Mouse (Mus musculus) left cerebral cortex, adult 11 months (tissue): ENCODE measurements around the gene Ntm.

Experiments
- DNase-seq: peaks from one replicate; pipeline ENCODE4 v3.0.0; 2022; ENCODE audit warnings: low spot score

Gene Ntm

GRCm38 (mm10) chr9:29318676-29319162 is 644.2 kb downstream of the Ntm start:
- DNase-seq: no peak

DNA sequence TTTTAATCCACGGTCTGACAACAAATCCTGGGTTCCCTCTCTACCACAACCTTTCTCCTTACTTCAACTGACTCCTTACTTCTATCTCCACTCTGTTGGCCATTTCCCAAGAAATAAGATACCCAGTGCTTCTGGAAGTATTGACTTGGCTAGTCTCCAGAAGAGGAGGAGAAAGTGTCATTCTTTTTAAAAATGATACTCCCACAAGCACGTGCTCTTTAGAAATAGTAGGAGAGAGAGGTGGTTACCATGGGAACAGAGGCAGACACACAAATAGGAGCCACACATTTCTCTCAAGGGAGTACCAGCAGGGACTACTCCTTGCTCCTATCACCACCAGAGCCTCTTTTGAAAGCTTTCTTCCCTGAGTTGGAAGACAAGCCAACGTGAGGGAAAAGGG is 645.3 kb downstream of the Ntm start:
- DNase-seq: peak; percentile 72

GRCm38 (mm10) chr9:29315842-29316241 is 647.1 kb downstream of the Ntm start:
- DNase-seq: no peak

DNA sequence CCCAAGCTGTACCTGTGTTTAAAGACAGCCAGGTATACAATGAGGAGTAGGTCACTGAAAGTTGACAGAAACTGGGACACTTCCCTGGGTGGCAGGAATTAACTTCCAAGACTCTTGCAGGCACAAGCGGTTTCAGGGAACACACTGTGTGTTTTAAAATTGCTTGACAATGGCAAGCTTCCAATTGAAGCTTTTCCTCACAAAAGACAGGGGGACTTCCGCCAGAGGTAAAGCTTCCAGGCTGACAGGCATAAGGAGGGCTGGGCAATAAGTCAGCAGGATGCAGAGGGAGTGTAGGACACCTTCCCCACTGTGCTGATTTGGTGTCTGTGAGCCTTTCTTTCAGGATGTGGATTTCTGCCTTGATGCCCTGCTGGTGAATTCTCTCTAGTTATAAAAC is 656.0 kb downstream of the Ntm start:
- no peak for DNase-seq

GRCm38 (mm10) chr9:29298340-29298739 is 664.6 kb downstream of the Ntm start:
- no peak for DNase-seq

DNA sequence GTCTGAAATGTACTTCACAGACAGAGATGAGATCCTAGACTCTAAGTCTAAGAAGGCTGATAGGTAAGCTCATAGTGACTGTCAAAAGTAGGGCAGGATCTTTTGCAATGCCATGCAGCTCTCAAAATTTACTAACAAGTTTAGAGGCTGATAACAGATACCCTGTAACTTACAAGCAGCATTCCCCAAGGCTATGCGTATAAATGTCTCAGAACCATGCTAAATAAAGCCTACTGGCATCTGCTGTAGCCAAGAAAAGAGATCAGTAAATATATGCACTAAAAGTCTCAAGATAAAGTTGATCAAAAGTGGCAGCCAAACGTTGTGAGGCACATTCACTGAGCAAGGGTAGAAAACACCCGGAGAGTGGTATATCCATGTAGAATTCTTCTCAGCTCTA is 666.2 kb downstream of the Ntm start:
- no peak for DNase-seq

DNA sequence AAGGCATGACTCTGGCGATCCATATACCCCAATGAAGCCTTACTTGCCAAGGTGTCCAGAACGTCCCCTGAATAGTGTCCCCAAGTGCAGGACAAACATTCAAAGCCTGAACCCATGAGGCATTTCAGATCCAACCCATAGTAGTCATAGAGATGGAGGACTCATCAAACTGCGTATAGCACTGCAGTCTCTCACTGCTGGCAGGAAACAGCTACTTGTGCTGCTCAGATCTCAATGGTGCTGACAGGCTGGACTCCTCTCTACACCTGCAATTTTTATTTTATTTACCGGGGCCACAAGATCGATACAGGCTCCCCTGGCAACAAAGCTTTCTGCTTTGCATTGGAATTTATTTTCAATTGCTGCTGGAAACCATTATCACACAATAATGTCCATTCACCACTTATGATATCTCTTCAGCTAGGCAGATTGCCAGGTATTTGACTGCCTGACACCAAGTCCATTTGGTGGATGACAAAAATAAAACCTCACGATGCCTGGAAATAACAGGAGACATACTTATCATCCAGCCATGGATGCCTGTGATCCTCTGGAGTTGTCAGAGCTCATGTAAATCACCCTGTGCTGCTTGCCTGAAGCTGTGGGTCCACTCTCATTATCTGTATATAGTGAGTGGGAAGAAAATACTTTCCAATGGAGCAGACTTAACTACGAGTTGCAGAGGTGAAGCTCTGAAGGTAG is 674.8 kb downstream of the Ntm start:
- no peak for DNase-seq

GRCm38 (mm10) chr9:29285144-29285543 is 677.8 kb downstream of the Ntm start:
- no peak for DNase-seq

DNA sequence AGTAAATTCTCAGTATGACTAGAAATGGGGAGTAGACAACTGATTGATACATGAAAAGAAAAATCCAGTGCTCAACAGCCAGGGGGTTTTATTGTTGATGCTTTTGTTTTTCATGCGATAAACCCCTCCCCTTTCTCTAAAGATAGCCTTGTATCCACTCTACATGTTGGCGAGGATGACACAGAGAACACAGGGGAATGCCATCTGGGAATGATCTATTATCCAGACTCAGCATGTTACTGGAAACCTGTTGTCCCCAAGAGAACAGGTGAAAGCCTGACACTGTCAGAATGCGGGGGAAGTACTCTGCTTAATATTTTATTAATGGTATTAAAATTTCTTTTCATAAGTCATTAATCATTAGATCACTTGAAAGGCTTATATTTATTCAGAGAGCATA is 690.1 kb downstream of the Ntm start:
- no peak for DNase-seq

- DNase-seq: no peak
These were observed 693.0 kb downstream of the Ntm start for GRCm38 (mm10) chr9:29269988-29270387.

- DNase-seq: peak; percentile 23
These were observed 693.7 kb downstream of the Ntm start for GRCm38 (mm10) chr9:29269277-29269646.

GRCm38 (mm10) chr9:29268583-29269276 is 694.2 kb downstream of the Ntm start:
- DNase-seq: peak; percentile 8

DNA sequence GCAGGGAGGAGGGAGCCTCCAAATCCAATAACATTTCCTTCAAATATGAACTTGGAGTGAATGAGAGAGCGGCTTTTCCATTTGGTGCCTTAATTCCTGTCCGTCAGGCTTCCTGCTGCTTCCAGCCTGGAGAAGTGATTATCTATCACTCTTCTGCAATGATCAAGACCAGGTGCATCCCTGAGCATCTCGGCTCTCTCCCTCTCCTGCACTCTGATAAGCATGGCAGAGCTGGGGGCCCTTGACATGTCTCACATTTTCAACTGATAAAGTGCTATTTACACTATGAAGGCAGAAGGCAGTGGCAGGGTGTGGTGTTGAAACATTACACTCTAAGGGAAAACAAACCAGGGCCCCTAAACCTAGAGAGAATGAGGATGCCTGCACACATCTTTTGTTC is 695.3 kb downstream of the Ntm start:
- no peak for DNase-seq

DNA sequence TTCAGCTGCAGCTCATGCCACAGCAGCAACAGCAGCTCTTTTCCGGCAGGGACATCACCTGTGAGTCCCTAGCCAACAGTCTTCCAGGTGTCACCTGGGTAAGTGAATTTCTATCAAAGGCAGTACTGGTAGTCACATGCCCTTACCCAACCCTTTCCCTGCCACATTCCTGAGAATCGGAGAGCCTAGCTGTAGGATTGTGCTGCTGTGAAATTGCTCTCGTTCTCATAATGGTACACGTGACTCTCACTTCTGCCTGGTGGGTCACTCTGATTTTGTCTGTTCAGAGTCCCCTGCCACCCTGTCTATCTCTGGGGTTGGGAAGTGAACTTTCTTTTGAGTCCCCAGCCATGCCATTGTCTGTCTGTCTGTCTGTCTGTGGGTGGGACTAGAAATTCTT is 697.8 kb downstream of the Ntm start:
- no peak for DNase-seq

DNA sequence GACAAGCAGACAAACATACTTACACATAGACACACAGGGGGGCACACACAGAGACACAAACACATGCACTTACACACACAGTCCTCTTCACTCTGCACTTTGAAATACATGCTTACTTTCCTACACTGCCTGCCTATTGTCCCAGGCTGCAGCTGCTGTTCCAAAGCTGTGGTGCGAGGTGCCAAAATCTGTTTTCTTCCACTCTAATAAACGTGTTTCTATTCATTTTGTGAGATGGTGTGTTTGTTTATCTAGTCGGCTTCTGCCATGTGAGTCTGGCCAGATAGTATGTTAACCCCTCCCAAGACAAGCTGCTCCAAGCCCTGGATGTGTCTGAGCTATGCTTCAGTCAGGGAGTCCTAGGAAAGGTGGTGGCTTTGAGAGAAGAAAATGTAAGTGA is 700.1 kb downstream of the Ntm start:
- no peak for DNase-seq

DNA sequence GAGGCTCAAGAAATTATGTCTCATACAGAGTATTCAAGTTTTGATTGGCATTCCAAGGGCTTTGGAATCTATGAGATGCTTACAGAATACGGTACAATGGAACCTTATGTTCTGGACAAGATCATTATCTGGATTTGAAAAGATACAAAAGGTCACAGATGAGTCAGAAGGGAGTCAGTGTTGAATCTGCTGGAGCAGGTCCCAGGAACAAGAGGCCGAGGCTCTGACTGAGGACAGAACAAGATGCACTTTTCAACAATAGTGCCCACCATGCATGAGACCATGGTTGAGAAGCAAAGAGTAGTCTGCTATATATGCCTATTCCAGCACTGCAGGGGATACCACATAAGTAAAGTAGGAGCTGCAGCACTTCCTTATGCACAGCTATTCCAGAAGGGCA is 710.1 kb downstream of the Ntm start:
- DNase-seq: no peak

DNA sequence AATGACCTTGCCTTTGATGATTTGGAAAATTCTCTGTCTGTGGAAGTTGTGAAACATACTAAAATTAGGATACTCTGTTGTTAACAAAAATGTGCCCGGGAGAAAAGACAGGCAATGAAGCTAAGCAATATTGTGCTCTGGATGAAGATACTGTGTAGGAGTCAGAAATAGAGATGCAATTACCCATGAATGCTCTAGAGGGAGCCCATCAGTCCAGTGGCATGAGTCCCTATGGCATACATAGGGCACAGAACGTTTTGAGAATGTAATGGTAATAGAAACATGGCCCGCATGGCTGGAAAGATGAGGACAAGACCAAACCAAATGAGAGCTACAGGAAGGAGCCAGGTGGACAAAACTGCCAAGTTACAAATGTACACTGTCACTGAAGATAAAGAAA is 712.1 kb downstream of the Ntm start:
- DNase-seq: no peak

DNA sequence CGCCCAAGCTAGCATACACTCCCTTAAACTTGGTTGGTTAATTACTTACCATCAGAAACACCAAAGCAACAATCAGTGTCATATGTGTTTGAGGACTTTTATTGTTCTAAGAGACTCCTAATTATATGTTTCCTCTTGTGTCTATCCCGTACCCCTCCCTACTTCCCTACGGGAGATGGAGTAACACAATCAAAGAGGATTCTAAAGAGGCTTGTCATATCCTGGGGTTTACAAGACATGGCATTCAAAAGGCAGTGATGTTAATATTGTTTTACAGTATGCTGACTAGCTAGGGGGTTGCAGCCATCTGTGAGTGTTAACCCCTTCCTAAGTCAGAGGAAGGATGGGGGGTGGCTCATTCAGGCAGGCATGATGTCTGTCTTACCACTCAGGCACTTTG is 715.1 kb downstream of the Ntm start:
- DNase-seq: no peak

GRCm38 (mm10) chr9:29244006-29244405 is 718.9 kb downstream of the Ntm start:
- no peak for DNase-seq

DNA sequence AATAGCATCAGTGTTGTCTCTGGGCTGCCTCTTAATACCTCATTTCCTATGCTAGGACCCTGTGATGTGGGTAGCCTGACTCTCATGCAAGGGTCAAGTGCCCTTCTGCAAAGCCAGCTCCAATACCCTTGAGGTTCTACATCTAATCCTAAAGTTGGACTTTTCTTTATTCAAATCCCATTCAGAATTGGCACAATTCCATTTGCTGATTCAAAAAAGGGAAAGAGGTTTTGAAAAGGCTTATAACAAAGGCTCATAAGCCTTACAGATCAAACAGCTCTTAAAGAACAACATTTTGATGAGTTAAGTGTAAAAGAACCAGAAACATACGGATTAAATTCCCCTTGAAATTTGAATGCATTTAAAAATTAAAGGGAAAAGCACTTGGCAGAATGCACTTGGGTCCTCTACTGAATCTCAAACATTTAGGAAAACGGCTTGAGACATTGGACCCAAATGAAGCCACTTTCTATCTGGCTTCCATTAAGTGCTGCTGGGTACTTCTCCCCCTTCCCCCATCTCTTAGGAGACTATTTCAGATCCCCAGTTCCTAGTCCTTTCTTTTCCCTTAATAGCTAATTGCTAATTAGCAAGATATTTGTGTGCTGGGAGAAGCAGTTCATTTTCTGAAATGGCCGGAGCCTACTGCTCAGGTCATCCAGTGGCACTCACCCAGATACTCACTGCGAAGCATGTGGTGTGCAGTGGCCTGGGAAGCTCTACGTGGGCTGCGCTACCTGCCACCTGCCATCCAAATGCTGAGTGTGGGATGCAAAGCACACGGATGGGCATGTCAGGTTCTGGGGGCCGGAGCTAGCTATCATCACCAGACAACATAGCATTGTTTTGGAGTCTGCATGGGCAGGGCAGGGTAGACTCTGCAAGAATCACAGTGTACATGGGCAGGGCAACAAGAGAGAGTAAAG is 720.2 kb downstream of the Ntm start:
- DNase-seq: no peak

GRCm38 (mm10) chr9:29240797-29241196 is 722.1 kb downstream of the Ntm start:
- no peak for DNase-seq

GRCm38 (mm10) chr9:29238973-29239372 is 724.0 kb downstream of the Ntm start:
- DNase-seq: no peak

- DNase-seq: no peak
These were observed 726.2 kb downstream of the Ntm start for GRCm38 (mm10) chr9:29236752-29237151.
